Mouse (Mus musculus) forebrain, embryonic 16.5 days (tissue): Measurements from ENCODE around the gene Bmpr1b. TPM values are rescaled to one million over a fixed set of nuclear protein-coding genes. Genes with fewer than 3 reads are reported as not detected.

Source experiments
- ATAC-seq: fragments of 200-750 bp; cut with Nextera tagmentation; 2 replicates; pipeline ENCODE4 v1.8.0; 2017; ENCODE audit warnings: mild to moderate bottlenecking, moderate library complexity
- H3K27ac ChIP-seq: fragments of 300-500 bp; sonication (generic); 2 replicates; pipeline ENCODE4 v1.5.1; 2014; ENCODE audit warnings: low read length, control low read depth
- H3K27me3 ChIP-seq: fragments of 300-500 bp; sonication (generic); replicated peaks from 2 replicates; pipeline ENCODE4 v1.6.1; 2014; ENCODE audit warnings: low read length; ENCODE audit not compliant: control insufficient read depth, insufficient read depth
- H3K36me3 ChIP-seq: fragments of 300-500 bp; sonication (generic); 2 replicates; pipeline ENCODE4 v1.6.1; 2014; ENCODE audit not compliant: control insufficient read depth, insufficient read depth
- H3K4me1 ChIP-seq: fragments of 300-500 bp; sonication (generic); replicated peaks from 2 replicates; pipeline ENCODE4 v1.6.1; 2014; ENCODE audit warnings: low read length; ENCODE audit not compliant: control insufficient read depth, insufficient read depth
- H3K4me2 ChIP-seq: fragments of 300-500 bp; sonication (generic); 2 replicates; pipeline ENCODE4 v1.6.1; 2014; ENCODE audit warnings: mild to moderate bottlenecking, low read length, control low read depth
- H3K4me3 ChIP-seq: fragments of 300-500 bp; sonication (generic); replicated peaks from 2 replicates; pipeline ENCODE4 v1.5.1; 2014; ENCODE audit warnings: mild to moderate bottlenecking, low read length, control low read depth
- H3K9ac ChIP-seq: fragments of 300-500 bp; sonication (generic); replicated peaks from 2 replicates; pipeline ENCODE4 v1.6.1; 2014; ENCODE audit warnings: low read depth, low read length, control low read depth
- H3K9me3 ChIP-seq: fragments of 300-500 bp; sonication (generic); 2 replicates; pipeline ENCODE4 v1.6.1; 2016; ENCODE audit warnings: low read length; ENCODE audit not compliant: control insufficient read depth
- WGBS: fragments of 180-500 bp; shearing (Covaris S2); extraction: QIAGEN DNeasy Blood & Tissue Kit; methylation state at CpG from one replicate; pipeline ENCODE4 v1.1.7; 2014; 5-methylcytosine and 5-hydroxymethylcytosine counted together
- polyA plus RNA-seq: library from polyadenylated mRNA; unstranded; fragments of >200 nt; fragmentation: Nextera tagmentation; extraction: Ambion mirVana; gene quantifications from 2 replicates; pipeline ENCODE4 v1.2.1, GENCODE M21; 2015

Gene Bmpr1b
- polyA plus RNA-seq, 1 experiment from 2014 or later = 5.0 TPM

- Histone ChIP-seq H3K27me3 (no peaks in the 10 kb centered on the region), H3K4me2 (no peak overlapping the region), H3K9me3 (no peaks in the 10 kb centered on the region), H3K4me1 (no peaks in the 10 kb centered on the region), H3K36me3 (no peaks in the 10 kb centered on the region), H3K27ac (no peak overlapping the region), H3K4me3 (no peak overlapping the region), H3K9ac (no peak overlapping the region)
- ATAC-seq = no peak
- 23% methylated on average over 2 of the region's 2 CpGs for WGBS
These were observed 357.9 kb downstream of the Bmpr1b start for GRCm38 (mm10) chr3:141811348-141811747.

- Histone ChIP-seq H3K4me3 (no peak overlapping the region), H3K9me3 (no peaks in the 10 kb centered on the region), H3K27ac (no peak overlapping the region), H3K36me3 (no peaks in the 10 kb centered on the region), H3K9ac (no peak overlapping the region), H3K4me2 (no peak overlapping the region), H3K4me1 (no peaks in the 10 kb centered on the region), H3K27me3 (no peaks in the 10 kb centered on the region)
- 0 out of 2 replicates have a peak, but pooled peaks have one; percentile 19 for ATAC-seq
- WGBS = 32% methylated on average over 7 of the region's 7 CpGs
These were observed 358.3 kb downstream of the Bmpr1b start for GRCm38 (mm10) chr3:141810944-141811343.

DNA sequence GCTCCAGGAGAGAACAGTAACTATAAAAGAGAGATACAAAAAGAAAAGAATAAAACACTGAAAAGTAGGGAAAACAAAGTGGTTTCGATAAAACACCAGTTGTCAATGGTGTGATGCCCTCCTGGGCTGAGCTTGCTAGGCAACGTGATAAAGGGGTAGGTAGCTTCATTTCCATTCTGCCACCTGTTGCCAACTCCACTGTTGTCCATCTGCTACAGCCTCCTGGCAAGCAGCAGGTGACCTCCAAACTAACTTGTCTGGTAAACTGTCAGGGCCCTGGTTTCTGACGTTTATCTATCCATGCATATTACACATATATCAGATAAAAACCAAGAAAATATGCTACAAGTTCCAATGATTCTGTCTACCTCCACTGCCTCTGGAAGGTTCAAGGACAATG is 359.6 kb downstream of the Bmpr1b start:
- Histone ChIP-seq H3K4me3 (no peak overlapping the region), H3K4me1 (no peaks in the 10 kb centered on the region), H3K27ac (no peak overlapping the region), H3K4me2 (no peak overlapping the region), H3K9ac (no peak overlapping the region), H3K36me3 (no peaks in the 10 kb centered on the region), H3K9me3 (no peaks in the 10 kb centered on the region), H3K27me3 (no peaks in the 10 kb centered on the region)
- ATAC-seq = no peak
- 82% methylated on average over 3 of the region's 3 CpGs for WGBS

GRCm38 (mm10) chr3:141804133-141804532 is 365.1 kb downstream of the Bmpr1b start:
- H3K27ac ChIP-seq = no peak overlapping the region
- no peak for ATAC-seq
- WGBS = 64% methylated on average over 5 of the region's 5 CpGs

GRCm38 (mm10) chr3:141797789-141798188 is 371.4 kb downstream of the Bmpr1b start:
- Histone ChIP-seq H3K27ac (no peak overlapping the region), H3K4me1 (no peaks in the 10 kb centered on the region), H3K9me3 (no peaks in the 10 kb centered on the region), H3K4me2 (no peak overlapping the region), H3K36me3 (no peaks in the 10 kb centered on the region), H3K9ac (no peak overlapping the region), H3K27me3 (no peaks in the 10 kb centered on the region), H3K4me3 (no peak overlapping the region)
- 26% methylated on average over 1 of the region's 1 CpGs for WGBS
- peak; percentile 57 for ATAC-seq

More at GRCm38 (mm10) chr3:141804133-141804532, 365.1 kb downstream of the Bmpr1b start:
- Histone ChIP-seq H3K4me2 (no peak overlapping the region), H3K27me3 (no peaks in the 10 kb centered on the region), H3K4me1 (no peaks in the 10 kb centered on the region), H3K36me3 (no peaks in the 10 kb centered on the region), H3K9ac (no peak overlapping the region), H3K4me3 (no peak overlapping the region), H3K9me3 (no peaks in the 10 kb centered on the region)

DNA sequence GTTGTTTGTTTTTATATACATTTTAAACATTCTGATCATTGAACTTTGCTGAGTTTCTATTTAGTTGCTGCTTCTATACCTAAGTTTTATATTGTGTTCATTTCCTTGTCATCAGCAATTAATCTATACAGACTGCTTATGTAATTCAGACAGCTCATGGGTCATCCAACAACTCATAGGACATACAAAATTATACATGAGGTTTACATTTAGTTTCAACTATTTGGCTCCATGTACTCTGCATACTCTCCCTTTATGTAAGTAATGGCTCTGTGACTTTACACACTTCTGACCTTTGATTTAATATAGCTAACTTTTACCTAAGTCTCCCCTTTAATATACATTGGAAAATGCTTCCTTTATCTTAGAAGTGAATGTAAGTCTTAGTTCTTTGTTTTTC is 371.9 kb downstream of the Bmpr1b start:
- ATAC-seq = no peak
- H3K9ac ChIP-seq = no peak overlapping the region
- no peak overlapping the region for H3K4me2 ChIP-seq

DNA sequence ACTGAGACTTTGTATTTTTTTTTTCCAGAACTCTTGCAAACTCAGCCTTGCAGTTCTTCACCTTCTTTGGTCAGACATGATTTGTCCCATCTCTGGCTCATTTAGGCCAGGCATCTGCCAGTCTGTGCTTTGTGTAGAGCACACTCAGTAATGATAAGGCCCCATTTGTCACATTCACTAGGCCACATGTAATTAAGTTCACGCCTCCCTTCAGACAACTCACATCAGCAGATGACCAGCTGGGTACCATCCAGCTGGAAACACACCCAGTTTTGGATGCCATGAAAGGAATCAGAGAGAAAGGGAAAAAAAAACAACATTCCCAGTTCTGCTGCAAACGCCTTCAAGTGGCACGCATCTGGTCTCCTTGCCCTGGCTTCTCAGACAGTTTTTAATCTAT is 374.9 kb downstream of the Bmpr1b start:
- ATAC-seq = peak; percentile 68; the same call in 1 of the 2 replicates
- no peaks in the 10 kb centered on the region for H3K4me1 ChIP-seq
- no peak overlapping the region for H3K4me3 ChIP-seq
- WGBS = 41% methylated on average over 3 of the region's 3 CpGs
- H3K9ac ChIP-seq = no peak overlapping the region
- H3K27me3 ChIP-seq = no peaks in the 10 kb centered on the region
- H3K4me2 ChIP-seq = no peak overlapping the region
- H3K9me3 ChIP-seq = no peaks in the 10 kb centered on the region
- H3K36me3 ChIP-seq = no peaks in the 10 kb centered on the region
- H3K27ac ChIP-seq = no peak overlapping the region

More for the DNA sequence above, 371.9 kb downstream of the Bmpr1b start:
- no peaks in the 10 kb centered on the region for H3K9me3 ChIP-seq
- no peak overlapping the region for H3K27ac ChIP-seq
- no peaks in the 10 kb centered on the region for H3K36me3 ChIP-seq
- H3K27me3 ChIP-seq = no peaks in the 10 kb centered on the region
- no peaks in the 10 kb centered on the region for H3K4me1 ChIP-seq
- no peak overlapping the region for H3K4me3 ChIP-seq

DNA sequence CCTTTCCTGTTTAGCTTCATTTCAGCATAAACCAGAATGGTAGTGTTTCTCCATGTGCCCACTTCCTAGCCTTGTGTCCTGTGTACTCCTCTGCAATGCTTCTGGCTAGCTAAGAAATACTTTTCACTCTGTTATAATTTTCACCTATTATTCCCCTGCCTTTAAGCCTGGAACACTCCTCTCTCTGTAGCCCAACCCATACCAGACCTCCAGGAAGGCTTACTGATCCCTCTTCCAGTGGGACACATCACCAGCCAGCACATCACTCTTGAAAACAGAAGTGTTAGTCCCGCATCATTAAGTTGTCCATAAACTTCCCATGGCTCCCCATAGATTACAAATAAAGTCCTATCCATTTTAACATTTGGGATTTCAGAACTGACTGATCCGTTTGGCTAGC is 375.5 kb downstream of the Bmpr1b start:
- Histone ChIP-seq H3K9ac (no peak overlapping the region), H3K4me3 (no peak overlapping the region), H3K27ac (no peak overlapping the region), H3K4me1 (no peaks in the 10 kb centered on the region), H3K27me3 (no peaks in the 10 kb centered on the region), H3K9me3 (no peaks in the 10 kb centered on the region), H3K36me3 (no peaks in the 10 kb centered on the region), H3K4me2 (no peak overlapping the region)
- ATAC-seq = no peak
- WGBS = 88% methylated on average over 2 of the region's 2 CpGs

GRCm38 (mm10) chr3:141792106-141792505 is 377.1 kb downstream of the Bmpr1b start:
- Histone ChIP-seq H3K4me3 (no peak overlapping the region), H3K27me3 (no peaks in the 10 kb centered on the region), H3K9ac (no peak overlapping the region), H3K27ac (no peak overlapping the region), H3K9me3 (no peaks in the 10 kb centered on the region), H3K4me2 (no peak overlapping the region), H3K4me1 (no peaks in the 10 kb centered on the region), H3K36me3 (no peaks in the 10 kb centered on the region)
- 93% methylated on average over 1 of the region's 1 CpGs for WGBS
- no peak for ATAC-seq
